Mouse (Mus musculus): Measurements from ENCODE around the gene Rfpl4b. TPM values are rescaled to one million over a fixed set of nuclear protein-coding genes. Genes with fewer than 3 reads are reported as not detected.
A peak's percentile ranks its signal among the peaks of the same experiment; 100 is the strongest.

Rfpl4b gene
- total and polyA plus RNA-seq, 3 experiments = not detected

GRCm38 (mm10) chr10:38848884-38849499, 27.4 kb upstream of the Rfpl4b start:
- Histone ChIP-seq H3K27me3 (replicated peaks) (no peaks in the 10 kb centered on the region), H3K79me2 (replicated peaks; ENCODE audit: control insufficient read depth, extremely low read depth, insufficient read depth, poor library complexity, severe bottlenecking) (no peaks in the 10 kb centered on the region), H3K27ac (ENCODE audit: insufficient read depth, low read depth) (no peak overlapping the region), H3K4me3 (replicated peaks in 1 of 3; ENCODE audit: low read depth in 2 of 3, low read length in 2 of 3, poor library complexity in 1 of 3) (no peak overlapping the region), H3K4me2 (ENCODE audit: insufficient read depth, low read depth, poor library complexity, severe bottlenecking) (no peak overlapping the region), H3K9me3 (replicated peaks; ENCODE audit: low read length) (no peaks in the 10 kb centered on the region), H3K4me1 (ENCODE audit: control insufficient read depth in 1 of 2, insufficient read depth in 2 of 2) (no peaks in the 10 kb centered on the region), H3K36me3 (replicated peaks in 1 of 2; ENCODE audit: control insufficient read depth in 1 of 2, insufficient read depth in 1 of 2, low read length in 1 of 2) (no peaks in the 10 kb centered on the region), H3K9ac (ENCODE audit: insufficient read depth, low read depth) (no peak overlapping the region)
- in situ Hi-C loops (cut with MboI; ENCODE audit: low pct_ligation_motif_present, low pct_unique_long_range_greater_than_20kb, low sequenced_read_pairs) (no loop called here), dilution Hi-C loops (cut with MboI; ENCODE audit: extremely low pct_ligation_motif_present, extremely low pct_unique_long_range_greater_than_20kb, low sequenced_read_pairs) (no loop called here)
- TF ChIP-seq SMC3 (IDR thresholded peaks at IDR 0.05; ENCODE audit: low read depth, low read length) = peak; percentile 71
- peak; percentile 86 for TF ChIP-seq RAD21 (IDR thresholded peaks at IDR 0.05; ENCODE audit: low read depth, low read length)
- TF ChIP-seq CTCF (conservative IDR thresholded peaks at IDR 0.05 in 1 of 2, IDR thresholded peaks at IDR 0.05 in 1 of 2; ENCODE audit: low read depth in 2 of 2, low read length in 2 of 2) = peak; percentile 66 to 81
- no peak for TF ChIP-seq MAX (IDR thresholded peaks at IDR 0.05; ENCODE audit: low read length)
- TF ChIP-seq MXI1 (IDR thresholded peaks at IDR 0.05; ENCODE audit: low read depth, low read length) = no peak
- peak; percentile 34; the same call in 1 of the 2 replicates for TF ChIP-seq ZC3H11A (IDR thresholded peaks at IDR 0.05; ENCODE audit: low read depth, low read length)
- no peak for TF ChIP-seq ETS1 (conservative IDR thresholded peaks at IDR 0.05; ENCODE audit: low read depth, low read length)
- peak; percentile 41 for DNase-seq (ENCODE audit: extremely low read depth)

- H3K79me2 ChIP-seq (replicated peaks; ENCODE audit: control insufficient read depth, extremely low read depth, insufficient read depth, poor library complexity, severe bottlenecking) = no peaks in the 10 kb centered on the region
- dilution Hi-C loops (cut with MboI; ENCODE audit: extremely low pct_ligation_motif_present, extremely low pct_unique_long_range_greater_than_20kb, low sequenced_read_pairs) = no loop called here
- in situ Hi-C loops (cut with MboI; ENCODE audit: low pct_ligation_motif_present, low pct_unique_long_range_greater_than_20kb, low sequenced_read_pairs) = no loop called here
- H3K4me2 ChIP-seq (ENCODE audit: insufficient read depth, low read depth, poor library complexity, severe bottlenecking) = no peak overlapping the region
- H3K27me3 ChIP-seq (replicated peaks) = no peaks in the 10 kb centered on the region
- H3K36me3 ChIP-seq (replicated peaks in 1 of 2; ENCODE audit: control insufficient read depth in 1 of 2, insufficient read depth in 1 of 2, low read length in 1 of 2) = no peaks in the 10 kb centered on the region
- H3K27ac ChIP-seq (ENCODE audit: insufficient read depth, low read depth) = no peak overlapping the region
- no peak for DNase-seq (ENCODE audit: extremely low read depth)
- H3K9ac ChIP-seq (ENCODE audit: insufficient read depth, low read depth) = no peak overlapping the region
- no peaks in the 10 kb centered on the region for H3K4me1 ChIP-seq (ENCODE audit: control insufficient read depth in 1 of 2, insufficient read depth in 2 of 2)
- H3K9me3 ChIP-seq (replicated peaks; ENCODE audit: low read length) = no peaks in the 10 kb centered on the region
- no peak for TF ChIP-seq MAFK (IDR thresholded peaks at IDR 0.05; ENCODE audit: insufficient replicate concordance, low read length)
- no peak for TF ChIP-seq IRF4 (IDR thresholded peaks at IDR 0.05; ENCODE audit: low read depth, low read length)
- no peak for TF ChIP-seq RAD21 (IDR thresholded peaks at IDR 0.05; ENCODE audit: low read depth, low read length)
- no peak for TF ChIP-seq RCOR1 (conservative IDR thresholded peaks at IDR 0.05; ENCODE audit: low read depth, low read length)
- no peak for TF ChIP-seq CHD1 (IDR thresholded peaks at IDR 0.05; ENCODE audit: low read depth, low read length)
- TF ChIP-seq CHD2 (IDR thresholded peaks at IDR 0.05; ENCODE audit: low read length) = no peak
- TF ChIP-seq SIN3A (IDR thresholded peaks at IDR 0.05; ENCODE audit: low read length) = no peak
- no peak for TF ChIP-seq PAX5 (IDR thresholded peaks at IDR 0.05; ENCODE audit: low read length)
- H3K4me3 ChIP-seq (replicated peaks in 1 of 3; ENCODE audit: low read depth in 2 of 3, low read length in 2 of 3, poor library complexity in 1 of 3) = no peak overlapping the region
Observed at GRCm38 (mm10) chr10:38848231-38848630, 26.7 kb upstream of the Rfpl4b start.

GRCm38 (mm10) chr10:38823741-38824140, 2.2 kb upstream of the Rfpl4b start:
- Histone ChIP-seq H3K4me2 (ENCODE audit: insufficient read depth, low read depth, poor library complexity, severe bottlenecking) (no peak overlapping the region), H3K9me3 (replicated peaks; ENCODE audit: low read length) (no peaks in the 10 kb centered on the region), H3K27me3 (replicated peaks) (no peaks in the 10 kb centered on the region), H3K27ac (ENCODE audit: insufficient read depth, low read depth) (no peak overlapping the region), H3K9ac (ENCODE audit: insufficient read depth, low read depth) (no peak overlapping the region), H3K4me1 (ENCODE audit: control insufficient read depth in 1 of 2, insufficient read depth in 2 of 2) (no peaks in the 10 kb centered on the region), H3K79me2 (replicated peaks; ENCODE audit: control insufficient read depth, extremely low read depth, insufficient read depth, poor library complexity, severe bottlenecking) (no peaks in the 10 kb centered on the region), H3K4me3 (replicated peaks in 1 of 3; ENCODE audit: low read depth in 2 of 3, low read length in 2 of 3, poor library complexity in 1 of 3) (no peak overlapping the region), H3K36me3 (replicated peaks in 1 of 2; ENCODE audit: control insufficient read depth in 1 of 2, insufficient read depth in 1 of 2, low read length in 1 of 2) (no peaks in the 10 kb centered on the region)
- in situ Hi-C loops (cut with MboI; ENCODE audit: low pct_ligation_motif_present, low pct_unique_long_range_greater_than_20kb, low sequenced_read_pairs) (no loop called here), dilution Hi-C loops (cut with MboI; ENCODE audit: extremely low pct_ligation_motif_present, extremely low pct_unique_long_range_greater_than_20kb, low sequenced_read_pairs) (no loop called here)
- TF ChIP-seq E2F4 (IDR thresholded peaks at IDR 0.05; ENCODE audit: insufficient replicate concordance, low read depth, low read length) (no peak), CHD2 (IDR thresholded peaks at IDR 0.05; ENCODE audit: low read length) (no peak), GABPA (IDR thresholded peaks at IDR 0.05; ENCODE audit: insufficient replicate concordance, low read depth, low read length) (no peak)
- no peak for DNase-seq (ENCODE audit: extremely low read depth)

Data from CH12.LX (cell line).